ENCODE assay signal across 8 mouse cellular contexts in the genomic region with DNA sequence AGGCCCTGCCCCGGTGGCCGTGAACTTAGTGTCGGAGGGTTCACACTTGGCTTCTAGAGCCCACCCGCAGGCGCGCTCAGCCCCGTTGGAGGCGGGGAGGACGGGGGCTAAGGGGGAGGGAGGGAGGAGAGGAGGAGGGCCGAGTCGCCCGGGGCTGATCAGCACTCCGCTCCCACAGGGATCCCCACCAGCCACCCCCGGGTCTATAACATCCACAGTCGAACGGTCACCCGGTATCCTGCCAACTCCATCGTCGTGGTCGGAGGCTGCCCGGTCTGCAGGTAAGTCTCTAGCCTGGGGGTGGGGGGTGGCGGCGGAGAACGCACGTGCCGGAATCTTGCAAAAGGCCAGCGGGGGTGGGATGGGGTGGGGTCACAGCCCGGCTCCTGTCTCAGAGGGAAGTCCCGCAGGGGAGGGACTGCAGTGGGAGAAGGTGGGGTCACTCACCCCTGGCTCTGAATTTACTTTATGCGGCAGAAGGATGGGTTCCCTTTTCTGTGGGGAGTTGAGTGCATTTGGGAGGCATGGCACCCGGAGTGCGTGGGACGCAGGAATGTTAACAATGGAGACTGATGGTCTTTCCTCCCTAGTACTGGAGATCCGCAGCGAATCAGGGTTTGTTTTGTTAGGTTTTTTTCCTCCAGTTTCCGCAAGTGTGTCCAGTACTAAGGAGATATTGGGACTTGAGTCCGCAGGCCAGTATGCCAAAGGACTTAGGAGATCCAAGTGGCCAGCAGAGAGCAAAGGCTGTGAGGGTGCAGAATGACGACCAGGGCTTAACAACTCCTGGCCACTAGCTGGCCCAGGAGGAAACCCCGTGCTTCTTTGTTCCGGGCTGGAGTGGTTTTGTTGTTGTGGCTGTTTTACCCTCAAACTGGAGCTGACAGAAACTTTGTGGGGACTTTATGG. TPM values are rescaled to one million over a fixed set of nuclear protein-coding genes. Genes with fewer than 3 reads are reported as not detected.
DNase-seq lines count a peak whose midpoint lies in the region; ATAC-seq lines count a peak whose summit lies in the region.

No protein-coding gene starts in this region.

- no peaks in the 10 kb centered on the region for H3K27me3 ChIP-seq in hindbrain, embryonic 15.5 days
- H3K27me3 ChIP-seq in limb, embryonic 11.5 days (ENCODE audit: control insufficient read depth, insufficient read depth, low read length) = no peaks in the 10 kb centered on the region
- H3K27me3 ChIP-seq in midbrain, embryonic 10.5 days (ENCODE audit: low read depth, poor library complexity, severe bottlenecking) = no peaks in the 10 kb centered on the region

- H3K4me3 ChIP-seq in hindbrain, embryonic 15.5 days = peak overlapping the region; percentile 83
- peak overlapping the region; percentile 98 for H3K4me3 ChIP-seq in limb, embryonic 11.5 days (ENCODE audit: low read depth, low read length)
- peak overlapping the region; percentile 92 for H3K4me3 ChIP-seq in midbrain, embryonic 10.5 days

- ATAC-seq in hindbrain, embryonic 15.5 days (ENCODE audit: low FRiP score, low read depth) = peak; percentile 37
- ATAC-seq in limb, embryonic 11.5 days (ENCODE audit: insufficient number of reproducible peaks, low FRiP score, low TSS enrichment, low read depth) = peak; percentile 45
- no peak for ATAC-seq in activated CD4-positive, CD25-positive, alpha-beta regulatory T cell, adult 4 months

- peak; percentile 73 for DNase-seq in R1 (ENCODE audit: low read depth, low spot score)
- DNase-seq in cerebellum, adult 9-10 months = peak; percentile 55
- peak; percentile 34 for DNase-seq in gastrocnemius, adult 8-10 months (ENCODE audit: low spot score in 2 of 2)
- DNase-seq in limb, embryonic 11.5 days (ENCODE audit: low spot score) = peak; percentile 78
- peak; percentile 76 for DNase-seq in midbrain, embryonic 10.5 days (ENCODE audit: low spot score)
- peak; percentile 37 for DNase-seq in right cerebral cortex, postnatal 14 days

- no peaks in the 10 kb centered on the region for H3K9me3 ChIP-seq in hindbrain, embryonic 15.5 days
- H3K9me3 ChIP-seq in limb, embryonic 11.5 days (ENCODE audit: control insufficient read depth, low read length) = no peaks in the 10 kb centered on the region
- no peaks in the 10 kb centered on the region for H3K9me3 ChIP-seq in midbrain, embryonic 10.5 days (replicated peaks)

- WGBS in hindbrain, embryonic 15.5 days = under 1% methylated on average over 30 of the region's 40 CpGs
- WGBS in limb, embryonic 11.5 days = under 1% methylated on average over 37 of the region's 40 CpGs
- under 1% methylated on average over 40 of the region's 40 CpGs for WGBS in midbrain, embryonic 10.5 days

- H3K4me1 ChIP-seq in hindbrain, embryonic 15.5 days (replicated peaks) = peaks cover 41% of the 10 kb centered on the region
- peaks cover 28% of the 10 kb centered on the region for H3K4me1 ChIP-seq in limb, embryonic 11.5 days (ENCODE audit: control insufficient read depth, insufficient read depth, low read length)
- peaks cover 53% of the 10 kb centered on the region for H3K4me1 ChIP-seq in midbrain, embryonic 10.5 days

- peak overlapping the region; percentile 87 for H3K9ac ChIP-seq in hindbrain, embryonic 15.5 days
- H3K9ac ChIP-seq in limb, embryonic 11.5 days (ENCODE audit: low read length) = peak overlapping the region; percentile 95

- no peaks in the 10 kb centered on the region for H3K36me3 ChIP-seq in hindbrain, embryonic 15.5 days
- no peaks in the 10 kb centered on the region; the same call in 1 of the 2 replicates for H3K36me3 ChIP-seq in limb, embryonic 11.5 days (ENCODE audit: control insufficient read depth, insufficient read depth, low read length)
- H3K36me3 ChIP-seq in midbrain, embryonic 10.5 days = peaks cover 37% of the 10 kb centered on the region

- H3K27ac ChIP-seq in hindbrain, embryonic 15.5 days (replicated peaks) = peak overlapping the region; percentile 84
- H3K27ac ChIP-seq in limb, embryonic 11.5 days (replicated peaks; ENCODE audit: low read depth, low read length) = peak overlapping the region; percentile 87
- peak overlapping the region; percentile 96 for H3K27ac ChIP-seq in midbrain, embryonic 10.5 days (replicated peaks)

- peak overlapping the region; percentile 75 for H3K4me2 ChIP-seq in hindbrain, embryonic 15.5 days
- H3K4me2 ChIP-seq in limb, embryonic 11.5 days (ENCODE audit: low read depth, severe bottlenecking) = peak overlapping the region; percentile 86

RNA-seq across cellular contexts. Expression of gene Bri3, which starts 11.6 kb away (rescaled TPM):
- 10 to 100 TPM; 35.7 to 43.3 (median 40.9) TPM for total RNA-seq in gastrocnemius, adult 8-10 months (2022)
- 105 and 106 TPM in 2 replicates for polyA plus RNA-seq in hindbrain, embryonic 15.5 days (2015; fragmentation: Nextera tagmentation; extraction: Ambion mirVana)
- polyA plus RNA-seq in limb, embryonic 11.5 days (2014; fragmentation: Nextera tagmentation; extraction: Ambion mirVana) = 128 and 132 TPM in 2 replicates
- 116 and 117 TPM in 2 replicates for polyA plus RNA-seq in midbrain, embryonic 10.5 days (2016; fragmentation: Nextera tagmentation; extraction: Ambion mirVana)
- 1 to 10 TPM; 2.5 to 4.7 TPM for polyA plus RNA-seq in activated CD4-positive, CD25-positive, alpha-beta regulatory T cell, adult 4 months (2017; shearing (Covaris generic))

RNA-seq across cellular contexts. Expression of gene Tecpr1, which starts 32.5 kb away (rescaled TPM):
- 10 to 100 TPM; 15.1 to 16.4 (median 15.7) TPM for total RNA-seq in gastrocnemius, adult 8-10 months (2022)
- 43.0 and 47.4 TPM in 2 replicates for polyA plus RNA-seq in hindbrain, embryonic 15.5 days (2015; fragmentation: Nextera tagmentation; extraction: Ambion mirVana)
- 11.3 and 13.5 TPM in 2 replicates for polyA plus RNA-seq in limb, embryonic 11.5 days (2014; fragmentation: Nextera tagmentation; extraction: Ambion mirVana)
- 21.7 and 27.7 TPM in 2 replicates for polyA plus RNA-seq in midbrain, embryonic 10.5 days (2016; fragmentation: Nextera tagmentation; extraction: Ambion mirVana)
- 10 to 100 TPM; 68.3 to 97.8 TPM for polyA plus RNA-seq in activated CD4-positive, CD25-positive, alpha-beta regulatory T cell, adult 4 months (2017; shearing (Covaris generic))

Comparison
In these comparisons a context has a peak if more than half of its experiments do, and no peak if none do; other contexts are left out.
1. RNA of gene Bri3, which starts 11.6 kb away (polyA plus RNA-seq): 128 to 132 TPM in limb, embryonic 11.5 days, 116 to 117 TPM in midbrain, embryonic 10.5 days and 105 to 106 TPM in hindbrain, embryonic 15.5 days; 2.5 to 4.7 TPM in activated CD4-positive, CD25-positive, alpha-beta regulatory T cell, adult 4 months; every median in the first group is over 10 times any median in the second.
2. Peak in every context shown above with its lines, with median percentiles within 50 percentile points of each other: DNase-seq, H3K27ac ChIP-seq and H3K4me3 ChIP-seq.